Mouse (Mus musculus) midbrain, embryonic 14.5 days (tissue): Measurements from ENCODE around the gene Cnot9. TPM values are rescaled to one million over a fixed set of nuclear protein-coding genes. Genes with fewer than 3 reads are reported as not detected.

Experiments used
- ATAC-seq: fragments of 200-750 bp; cut with Nextera tagmentation; 2 replicates; pipeline ENCODE4 v1.8.0; 2017; ENCODE audit warnings: moderate number of reproducible peaks, moderate library complexity; ENCODE audit not compliant: low FRiP score, low TSS enrichment
- DNase-seq: peaks from one replicate; pipeline ENCODE4 v3.0.0-alpha.2; 2015
- H3K27ac ChIP-seq: fragments of 300-500 bp; sonication (generic); replicated peaks from 2 replicates; pipeline ENCODE4 v1.5.1; 2014; ENCODE audit warnings: mild to moderate bottlenecking, low read depth, low read length, moderate library complexity
- H3K27me3 ChIP-seq: fragments of 300-500 bp; sonication (generic); 2 replicates; pipeline ENCODE4 v1.6.1; 2014; ENCODE audit warnings: low read length, control low read depth, mixed read lengths; ENCODE audit not compliant: control insufficient read depth, insufficient read depth
- H3K36me3 ChIP-seq: fragments of 300-500 bp; sonication (generic); 2 replicates; pipeline ENCODE4 v1.6.1; 2014; ENCODE audit warnings: low read length, control low read depth; ENCODE audit not compliant: control insufficient read depth, insufficient read depth
- H3K4me1 ChIP-seq: fragments of 300-500 bp; sonication (generic); 2 replicates; pipeline ENCODE4 v1.6.1; 2014; ENCODE audit warnings: mild to moderate bottlenecking, antibody characterized with exemption, low read length, control low read depth; ENCODE audit not compliant: control insufficient read depth, insufficient read depth
- H3K4me2 ChIP-seq: fragments of 300-500 bp; sonication (generic); 2 replicates; pipeline ENCODE4 v1.6.1; 2014; ENCODE audit warnings: mild to moderate bottlenecking, low read length, moderate library complexity
- H3K4me3 ChIP-seq: fragments of 300-500 bp; sonication (generic); replicated peaks from 2 replicates; pipeline ENCODE4 v1.5.1; 2014; ENCODE audit warnings: low read depth, low read length
- H3K9ac ChIP-seq: fragments of 300-500 bp; sonication (generic); replicated peaks from 2 replicates; pipeline ENCODE4 v1.6.1; 2014; ENCODE audit warnings: mild to moderate bottlenecking, low read length, moderate library complexity
- H3K9me3 ChIP-seq: fragments of 300-500 bp; sonication (generic); 2 replicates; pipeline ENCODE4 v1.6.1; 2016; ENCODE audit warnings: low read length, control low read depth, mixed read lengths; ENCODE audit not compliant: control insufficient read depth
- WGBS: fragments of 180-500 bp; shearing (Covaris S2); extraction: QIAGEN DNeasy Blood & Tissue Kit; methylation state at CpG from one replicate; pipeline ENCODE4 v1.1.7; 2014; 5-methylcytosine and 5-hydroxymethylcytosine counted together
- polyA plus RNA-seq: library from polyadenylated mRNA; unstranded; fragments of >200 nt; fragmentation: Nextera tagmentation; extraction: Ambion mirVana; gene quantifications from 2 replicates; pipeline ENCODE4 v1.2.1, GENCODE M21; 2014

Cnot9 gene
- polyA plus RNA-seq, 1 experiment from 2014 or later, result 56.0 TPM

- Histone ChIP-seq H3K27ac (no peak overlapping the region), H3K36me3 (peaks cover 61% of the 10 kb centered on the region), H3K9ac (no peak overlapping the region), H3K27me3 (no peaks in the 10 kb centered on the region), H3K4me1 (no peaks in the 10 kb centered on the region), H3K4me3 (no peak overlapping the region), H3K4me2 (no peak overlapping the region), H3K9me3 (no peaks in the 10 kb centered on the region)
- ATAC-seq (no peak), DNase-seq (no peak)
Observed at GRCm38 (mm10) chr1:74519875-74520274, 14.0 kb downstream of the Cnot9 start.

GRCm38 (mm10) chr1:74524746-74525145, 18.9 kb downstream of the Cnot9 start:
- peaks cover 92% of the 10 kb centered on the region for H3K36me3 ChIP-seq
- H3K27ac ChIP-seq, result no peak overlapping the region
- no peak for DNase-seq
- no peak overlapping the region for H3K4me2 ChIP-seq
- WGBS, result 97% methylated on average over 4 of the region's 4 CpGs
- no peaks in the 10 kb centered on the region for H3K27me3 ChIP-seq
- no peaks in the 10 kb centered on the region for H3K9me3 ChIP-seq
- H3K9ac ChIP-seq, result no peak overlapping the region
- no peak for ATAC-seq
- no peaks in the 10 kb centered on the region for H3K4me1 ChIP-seq
- H3K4me3 ChIP-seq, result no peak overlapping the region

GRCm38 (mm10) chr1:74528589-74528988, 22.7 kb downstream of the Cnot9 start:
- H3K36me3 ChIP-seq, result peaks cover 92% of the 10 kb centered on the region
- H3K9ac ChIP-seq, result no peak overlapping the region
- no peak for ATAC-seq
- no peaks in the 10 kb centered on the region for H3K9me3 ChIP-seq
- DNase-seq, result no peak
- 96% methylated on average over 7 of the region's 7 CpGs for WGBS
- no peaks in the 10 kb centered on the region for H3K27me3 ChIP-seq
- H3K27ac ChIP-seq, result no peak overlapping the region
- no peak overlapping the region for H3K4me2 ChIP-seq
- no peak overlapping the region for H3K4me3 ChIP-seq
- H3K4me1 ChIP-seq, result no peaks in the 10 kb centered on the region

GRCm38 (mm10) chr1:74538650-74539049, 32.8 kb downstream of the Cnot9 start:
- ATAC-seq (no peak), DNase-seq (peak; percentile 47)
- Histone ChIP-seq H3K27me3 (no peaks in the 10 kb centered on the region), H3K27ac (no peak overlapping the region), H3K4me1 (0 out of 2 replicates have a peak, but pooled peaks cover 8% of the 10 kb centered on the region), H3K9me3 (no peaks in the 10 kb centered on the region), H3K4me2 (no peak overlapping the region), H3K36me3 (no peaks in the 10 kb centered on the region), H3K9ac (no peak overlapping the region), H3K4me3 (no peak overlapping the region)

GRCm38 (mm10) chr1:74542451-74542961, 36.6 kb downstream of the Cnot9 start, which contains the start of gene Plcd4:
TSS of gene Plcd4 (plus strand) at chr1:74542888.
- H3K9ac ChIP-seq, result no peak within 1 kb of the TSS
- 4% methylated on average over 6 of the region's 6 CpGs for WGBS
- ATAC-seq (no peak), DNase-seq (peak; percentile 40)
- H3K27me3 ChIP-seq, result no peaks in the 10 kb centered on the region
- H3K27ac ChIP-seq, result no peak within 1 kb of the TSS
- H3K4me2 ChIP-seq, result peak within 1 kb of the TSS; percentile 38
- H3K4me1 ChIP-seq, result 0 out of 2 replicates have a peak, but pooled peaks cover 8% of the 10 kb centered on the region
- H3K36me3 ChIP-seq, result no peaks in the 10 kb centered on the region
- H3K4me3 ChIP-seq, result no peak within 1 kb of the TSS
- H3K9me3 ChIP-seq, result no peaks in the 10 kb centered on the region

GRCm38 (mm10) chr1:74544184-74544583, 38.3 kb downstream of the Cnot9 start, which contains the start of gene Usp37:
TSS of gene Usp37 (minus strand) at chr1:74544284.
- ATAC-seq (no peak), DNase-seq (no peak)
- H3K27ac ChIP-seq, result no peak within 1 kb of the TSS
- H3K4me3 ChIP-seq, result no peak within 1 kb of the TSS
- 21% methylated on average over 4 of the region's 4 CpGs for WGBS
- H3K4me2 ChIP-seq, result peak within 1 kb of the TSS; percentile 38
- H3K9me3 ChIP-seq, result no peaks in the 10 kb centered on the region
- 0 out of 2 replicates have a peak, but pooled peaks cover 8% of the 10 kb centered on the region for H3K4me1 ChIP-seq
- no peaks in the 10 kb centered on the region for H3K27me3 ChIP-seq
- no peaks in the 10 kb centered on the region for H3K36me3 ChIP-seq
- no peak within 1 kb of the TSS for H3K9ac ChIP-seq

GRCm38 (mm10) chr1:74559061-74559460, 53.2 kb downstream of the Cnot9 start:
- 86% methylated on average over 5 of the region's 5 CpGs for WGBS
- H3K9me3 ChIP-seq, result no peaks in the 10 kb centered on the region
- no peak overlapping the region for H3K4me3 ChIP-seq
- no peak overlapping the region for H3K9ac ChIP-seq
- no peaks in the 10 kb centered on the region for H3K27me3 ChIP-seq
- DNase-seq, result no peak
- H3K4me1 ChIP-seq, result no peaks in the 10 kb centered on the region
- no peak for ATAC-seq
- peaks cover 13% of the 10 kb centered on the region; the same call in 1 of the 2 replicates for H3K36me3 ChIP-seq
- no peak overlapping the region for H3K4me2 ChIP-seq
- H3K27ac ChIP-seq, result no peak overlapping the region

- H3K27me3 ChIP-seq, result no peaks in the 10 kb centered on the region
- H3K4me3 ChIP-seq, result no peak overlapping the region
- WGBS, result 50% methylated on average over 6 of the region's 6 CpGs
- H3K9ac ChIP-seq, result no peak overlapping the region
- H3K36me3 ChIP-seq, result peaks cover 76% of the 10 kb centered on the region
- no peaks in the 10 kb centered on the region for H3K4me1 ChIP-seq
- ATAC-seq (no peak), DNase-seq (no peak)
- no peaks in the 10 kb centered on the region for H3K9me3 ChIP-seq
- no peak overlapping the region for H3K27ac ChIP-seq
- H3K4me2 ChIP-seq, result no peak overlapping the region
Observed at GRCm38 (mm10) chr1:74565834-74566233, 60.0 kb downstream of the Cnot9 start.
